Mouse (Mus musculus) activated CD4-positive, CD25-positive, alpha-beta regulatory T cell (primary cell): Measurements from ENCODE around the gene Hoxa11. TPM values are rescaled to one million over a fixed set of nuclear protein-coding genes. Genes with fewer than 3 reads are reported as not detected.

Experiments
- polyA plus RNA-seq, 2 experiments: library from polyadenylated mRNA; unstranded; fragments of 100-300 nt; shearing (Covaris generic); gene quantifications; one replicate each; pipeline ENCODE4 v1.2.1; 2017

The Hoxa11 gene
- polyA plus RNA-seq, result not detected

GRCm38 (mm10) chr6:52245757-52246142 lies at the start of gene Hoxa11:
Gene Hoxa11 (minus strand): TSS chr6:52245810.

GRCm38 (mm10) chr6:52260654-52261575 lies 15.3 kb upstream of the Hoxa11 start, which contains the start of gene Hoxa13:
Gene Hoxa13 (minus strand): TSS chr6:52260880.

GRCm38 (mm10) chr6:52240389-52241000 lies 5.1 kb downstream of the Hoxa11 start, which contains the start of gene Hoxa10:
Gene Hoxa10 (minus strand): TSS chr6:52240854.

GRCm38 (mm10) chr6:52230516-52231165 lies 15.0 kb downstream of the Hoxa11 start, which contains the start of gene Hoxa9:
Gene Hoxa9 (minus strand): TSS chr6:52231089.

GRCm38 (mm10) chr6:52221337-52221992 lies 24.1 kb downstream of the Hoxa11 start, which contains the start of gene Hoxa7:
Gene Hoxa7 (minus strand): TSS chr6:52221854.

GRCm38 (mm10) chr6:52213119-52213986 lies 32.3 kb downstream of the Hoxa11 start, which contains the start of the genes Hoxa3 and Gm28308:
Gene Hoxa3 (minus strand): TSS chr6:52213336.
Gene Gm28308 (minus strand): TSS chr6:52213339.

GRCm38 (mm10) chr6:52208072-52208867 lies 37.3 kb downstream of the Hoxa11 start, which contains the start of gene Hoxa6:
Gene Hoxa6 (minus strand): TSS chr6:52208722.

GRCm38 (mm10) chr6:52204050-52204752 lies 41.4 kb downstream of the Hoxa11 start, which contains the start of gene Hoxa5:
Gene Hoxa5 (minus strand): TSS chr6:52204587.

Other genes starting within 250 kb of the Hoxa11 start
- gene Skap2, start 233.3 kb downstream of the Hoxa11 start, polyA plus RNA-seq, result 10 to 100 TPM; 25.3 to 34.2 TPM
- not detected for gene Hoxa1, start 87.5 kb downstream of the Hoxa11 start, polyA plus RNA-seq
- not detected for gene Hoxa2, start 81.0 kb downstream of the Hoxa11 start, polyA plus RNA-seq
- gene 5730596B20Rik, start 68.3 kb downstream of the Hoxa11 start, polyA plus RNA-seq, result not detected
- gene Hoxa4, start 54.1 kb downstream of the Hoxa11 start, polyA plus RNA-seq, result not detected
- gene Hoxa5, start 41.2 kb downstream of the Hoxa11 start, polyA plus RNA-seq, result under 1 TPM; 0.08 to 0.18 TPM
- gene Hoxa6, start 37.1 kb downstream of the Hoxa11 start, polyA plus RNA-seq, result under 1 TPM in 1 of 2 experiments, not detected in 1; 0.27 TPM
- not detected for gene Hoxa3, start 32.5 kb downstream of the Hoxa11 start, polyA plus RNA-seq
- not detected for gene Gm28308, start 32.5 kb downstream of the Hoxa11 start, polyA plus RNA-seq
- not detected for gene Hoxa7, start 24.0 kb downstream of the Hoxa11 start, polyA plus RNA-seq
- 1 to 10 TPM in 1 of 2 experiments, not detected in 1; 1.4 TPM for gene Hoxa9, start 14.7 kb downstream of the Hoxa11 start, polyA plus RNA-seq
- gene Hoxa10, start 5.0 kb downstream of the Hoxa11 start, polyA plus RNA-seq, result under 1 TPM in 1 of 2 experiments, not detected in 1; 0.26 TPM
- not detected for gene Hoxa13, start 15.1 kb upstream of the Hoxa11 start, polyA plus RNA-seq
- not detected for gene Evx1, start 67.7 kb upstream of the Hoxa11 start, polyA plus RNA-seq